Mouse (Mus musculus): ENCODE results near the gene Exog.
A peak's percentile ranks its signal among the peaks of the same experiment; 100 is the strongest.

The Exog gene

GRCm38 (mm10) chr9:119444738-119445429, at the start of gene Exog:
Exog (plus strand) TSS chr9:119444943.
- peak; percentile 95 to 97 for DNase-seq (ENCODE audit: low spot score in 2 of 2)

- DNase-seq (ENCODE audit: low spot score in 2 of 2) = no peak
These were observed 43.4 kb upstream of the Exog start for GRCm38 (mm10) chr9:119401351-119401750.

- DNase-seq (ENCODE audit: low spot score in 2 of 2) = peak; percentile 91 to 94
These were observed 42.9 kb upstream of the Exog start, which contains the start of gene Acvr2b for GRCm38 (mm10) chr9:119401801-119402214. Acvr2b (plus strand) TSS chr9:119402118.

GRCm38 (mm10) chr9:119402253-119403235, 42.2 kb upstream of the Exog start:
- peak in 1 of 2 experiments; percentile 57 for DNase-seq (ENCODE audit: low spot score in 2 of 2)

GRCm38 (mm10) chr9:119403236-119403641, 41.5 kb upstream of the Exog start:
- DNase-seq (ENCODE audit: low spot score in 2 of 2) = peak; percentile 27 to 47

GRCm38 (mm10) chr9:119404090-119404489, 40.7 kb upstream of the Exog start:
- no peak for DNase-seq (ENCODE audit: low spot score in 2 of 2)

GRCm38 (mm10) chr9:119407884-119408283, 36.9 kb upstream of the Exog start:
- DNase-seq (ENCODE audit: low spot score in 2 of 2) = no peak

GRCm38 (mm10) chr9:119408898-119409664, 35.7 kb upstream of the Exog start:
- DNase-seq (ENCODE audit: low spot score in 2 of 2) = no peak

GRCm38 (mm10) chr9:119409864-119410263, 34.9 kb upstream of the Exog start:
- no peak for DNase-seq (ENCODE audit: low spot score in 2 of 2)

- no peak for DNase-seq (ENCODE audit: low spot score in 2 of 2)
These were observed 26.7 kb upstream of the Exog start for GRCm38 (mm10) chr9:119418025-119418424.

- no peak for DNase-seq (ENCODE audit: low spot score in 2 of 2)
These were observed 24.8 kb upstream of the Exog start for GRCm38 (mm10) chr9:119419852-119420438.

GRCm38 (mm10) chr9:119425217-119425975, 19.3 kb upstream of the Exog start:
- DNase-seq (ENCODE audit: low spot score in 2 of 2) = peak; percentile 75 to 77

GRCm38 (mm10) chr9:119425976-119426415, 18.7 kb upstream of the Exog start:
- no peak for DNase-seq (ENCODE audit: low spot score in 2 of 2)

GRCm38 (mm10) chr9:119426483-119426882, 18.3 kb upstream of the Exog start:
- no peak for DNase-seq (ENCODE audit: low spot score in 2 of 2)

GRCm38 (mm10) chr9:119430311-119430710, 14.4 kb upstream of the Exog start:
- DNase-seq (ENCODE audit: low spot score in 2 of 2) = peak; percentile 58 to 80

- DNase-seq (ENCODE audit: low spot score in 2 of 2) = no peak
These were observed 8.9 kb upstream of the Exog start for GRCm38 (mm10) chr9:119435855-119436254.

GRCm38 (mm10) chr9:119438065-119438464, 6.7 kb upstream of the Exog start:
- no peak for DNase-seq (ENCODE audit: low spot score in 2 of 2)

- no peak for DNase-seq (ENCODE audit: low spot score in 2 of 2)
These were observed 6.2 kb upstream of the Exog start for GRCm38 (mm10) chr9:119438498-119439000.

GRCm38 (mm10) chr9:119445737-119446136, 994 bp downstream of the Exog start:
- no peak for DNase-seq (ENCODE audit: low spot score in 2 of 2)

GRCm38 (mm10) chr9:119455967-119456366, 11.2 kb downstream of the Exog start:
- DNase-seq (ENCODE audit: low spot score in 2 of 2) = no peak

Measured in heart, adult 9 months (tissue).